Mouse (Mus musculus) mature B cell (primary cell): ENCODE data around the gene Ptpn1.

Experiments used
- in situ Hi-C: fragments of 300-500 bp; cut with MboI; formaldehyde crosslinking; loops from 2 replicates; pipeline ENCODE4 v1.14.3; 2019

Gene Ptpn1

DNA sequence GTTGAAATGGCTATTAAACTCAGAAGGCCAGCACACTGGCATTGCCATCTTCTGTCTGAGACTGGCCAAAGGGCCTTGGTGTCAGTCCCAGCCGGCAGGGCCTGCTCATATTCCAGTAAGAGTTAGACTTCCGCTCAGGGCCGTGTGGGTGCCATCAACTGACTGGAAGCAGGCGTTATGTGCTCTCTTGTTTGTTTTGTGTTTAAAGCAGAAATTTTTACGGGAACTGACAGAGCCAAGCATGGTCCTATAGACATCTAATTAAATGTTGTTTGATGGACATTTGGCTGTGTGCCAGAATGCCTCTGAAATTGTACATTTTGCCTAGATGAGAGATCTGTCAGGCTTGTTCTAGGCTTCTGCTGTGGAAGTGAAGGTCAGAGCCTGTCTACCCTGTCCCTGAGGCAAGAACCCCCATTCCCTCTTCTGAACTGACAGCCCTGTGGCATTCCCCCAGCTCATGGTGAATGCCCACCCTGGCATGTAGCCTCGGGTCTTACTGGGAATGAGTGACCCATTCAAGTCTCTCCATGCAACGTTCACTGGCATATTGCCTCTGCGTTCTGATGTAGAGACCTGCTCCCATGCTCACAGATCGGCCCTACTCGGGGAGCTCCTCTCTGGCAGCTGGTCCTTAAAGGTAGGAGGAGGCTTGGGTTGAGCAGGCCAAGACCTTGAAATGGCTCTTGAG is 38.1 kb downstream of the Ptpn1 start:
- in situ Hi-C loops: no loop called here

GRCm38 (mm10) chr2:167972146-167972545 is 40.3 kb downstream of the Ptpn1 start:
- in situ Hi-C loops: no loop called here

DNA sequence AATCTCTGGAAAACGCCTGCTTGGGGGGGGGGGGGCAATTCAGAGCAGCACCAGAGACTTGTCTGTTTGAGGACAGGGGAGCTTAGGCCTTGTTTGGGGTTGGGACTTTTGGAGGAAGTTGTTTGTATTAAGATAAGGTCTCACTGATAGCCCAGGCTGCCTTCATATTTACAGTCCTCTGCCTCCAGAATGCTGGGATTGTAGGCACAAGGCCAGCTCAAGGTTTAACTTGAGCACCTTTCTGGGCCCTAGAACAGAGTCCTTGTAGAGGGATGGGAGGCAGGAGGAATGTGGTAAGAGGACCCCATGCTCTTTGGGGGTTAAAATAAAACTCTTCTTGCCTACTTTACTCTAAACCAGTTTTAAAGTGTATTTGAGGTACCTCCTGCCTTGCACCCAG is 41.0 kb downstream of the Ptpn1 start:
- in situ Hi-C loops: no loop called here

DNA sequence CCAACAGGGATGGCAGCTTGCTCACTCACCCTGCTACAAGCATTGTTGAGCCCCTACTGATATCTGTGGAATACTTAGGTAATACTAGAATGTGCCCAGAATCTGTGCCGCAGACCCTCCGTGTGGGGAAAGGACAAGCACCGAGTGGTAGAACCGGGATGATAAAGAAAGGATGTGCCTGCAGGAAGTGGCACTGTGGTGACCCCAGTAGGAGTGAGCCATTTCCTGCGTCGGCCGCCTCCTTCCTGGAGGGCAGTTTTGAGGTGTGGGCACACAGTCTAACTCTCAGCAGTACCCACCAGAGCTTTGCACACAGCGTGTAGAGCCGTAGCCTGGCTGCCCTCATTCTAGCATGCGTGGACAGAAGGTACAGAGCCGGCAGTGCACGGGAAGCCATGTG is 43.9 kb downstream of the Ptpn1 start:
- in situ Hi-C loops: no loop called here

GRCm38 (mm10) chr2:167978271-167978670 is 46.4 kb downstream of the Ptpn1 start:
- in situ Hi-C loops: no loop called here

- in situ Hi-C loops: no loop called here
Observed at GRCm38 (mm10) chr2:167980391-167980790, 48.5 kb downstream of the Ptpn1 start.

DNA sequence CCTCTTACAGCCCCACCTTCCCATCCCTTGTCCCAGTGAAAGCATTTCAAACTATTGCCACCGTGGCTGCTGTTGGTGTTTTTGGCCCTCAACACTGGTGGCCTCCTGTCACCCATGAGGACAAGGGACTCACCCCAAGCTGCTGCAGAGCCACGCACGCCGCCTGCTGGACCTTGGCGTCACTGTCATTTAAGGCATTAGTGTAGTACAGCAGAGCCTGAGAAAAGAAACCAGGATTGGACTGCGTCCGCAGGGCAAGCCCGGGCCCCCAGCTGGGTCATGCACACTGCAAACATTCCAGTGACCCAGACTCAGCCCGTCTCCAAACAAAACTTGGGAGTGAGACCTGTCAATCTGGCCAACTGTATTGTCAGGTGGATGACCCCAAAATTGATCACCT is 50.8 kb downstream of the Ptpn1 start:
- in situ Hi-C loops: no loop called here

DNA sequence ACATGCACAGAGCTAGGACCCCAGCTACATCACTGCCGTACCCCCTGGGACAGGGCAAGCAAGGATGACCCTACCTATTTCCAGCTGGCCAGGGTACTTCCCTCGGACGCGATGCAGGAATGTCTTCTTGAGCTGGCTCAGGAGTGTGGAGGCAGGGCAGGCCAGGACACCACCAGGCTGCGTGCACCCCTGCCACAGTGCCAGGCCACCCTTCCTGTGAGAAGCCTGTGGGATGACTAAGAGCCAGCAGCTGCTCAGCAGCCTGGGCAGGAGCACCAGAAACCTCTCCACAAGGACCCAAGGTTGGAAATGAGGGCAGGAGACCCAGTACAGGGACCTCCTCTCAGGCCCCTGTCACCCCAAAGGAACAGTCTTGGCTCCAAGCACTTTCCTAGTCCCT is 52.5 kb downstream of the Ptpn1 start:
- in situ Hi-C loops: no loop called here

GRCm38 (mm10) chr2:167984946-167985345 is 53.1 kb downstream of the Ptpn1 start:
- in situ Hi-C loops: no loop called here

GRCm38 (mm10) chr2:167986762-167987161 is 54.9 kb downstream of the Ptpn1 start:
- in situ Hi-C loops: no loop called here

DNA sequence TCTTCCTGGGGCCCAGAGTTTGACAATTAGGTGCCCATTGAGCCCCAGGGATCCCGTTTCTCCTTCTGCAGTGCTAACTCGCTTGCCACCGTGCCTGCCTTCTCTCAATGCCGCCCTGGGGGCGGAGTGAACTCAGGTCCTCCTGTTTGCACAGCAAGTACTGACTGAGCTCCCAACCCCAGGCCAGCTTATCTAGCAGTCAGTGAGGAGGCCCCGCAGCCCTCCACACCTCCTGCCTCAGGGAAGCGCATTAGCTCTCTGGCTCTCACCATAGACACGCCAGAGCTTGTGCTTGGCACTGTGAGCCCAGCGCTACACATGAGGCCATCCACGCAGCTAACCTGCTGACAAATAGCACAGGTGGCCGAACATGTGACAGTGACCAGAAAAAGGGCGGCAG is 55.8 kb downstream of the Ptpn1 start:
- in situ Hi-C loops: no loop called here

GRCm38 (mm10) chr2:167989310-167989709 is 57.5 kb downstream of the Ptpn1 start:
- in situ Hi-C loops: no loop called here

GRCm38 (mm10) chr2:167993260-167993659 is 61.4 kb downstream of the Ptpn1 start:
- in situ Hi-C loops: no loop called here

DNA sequence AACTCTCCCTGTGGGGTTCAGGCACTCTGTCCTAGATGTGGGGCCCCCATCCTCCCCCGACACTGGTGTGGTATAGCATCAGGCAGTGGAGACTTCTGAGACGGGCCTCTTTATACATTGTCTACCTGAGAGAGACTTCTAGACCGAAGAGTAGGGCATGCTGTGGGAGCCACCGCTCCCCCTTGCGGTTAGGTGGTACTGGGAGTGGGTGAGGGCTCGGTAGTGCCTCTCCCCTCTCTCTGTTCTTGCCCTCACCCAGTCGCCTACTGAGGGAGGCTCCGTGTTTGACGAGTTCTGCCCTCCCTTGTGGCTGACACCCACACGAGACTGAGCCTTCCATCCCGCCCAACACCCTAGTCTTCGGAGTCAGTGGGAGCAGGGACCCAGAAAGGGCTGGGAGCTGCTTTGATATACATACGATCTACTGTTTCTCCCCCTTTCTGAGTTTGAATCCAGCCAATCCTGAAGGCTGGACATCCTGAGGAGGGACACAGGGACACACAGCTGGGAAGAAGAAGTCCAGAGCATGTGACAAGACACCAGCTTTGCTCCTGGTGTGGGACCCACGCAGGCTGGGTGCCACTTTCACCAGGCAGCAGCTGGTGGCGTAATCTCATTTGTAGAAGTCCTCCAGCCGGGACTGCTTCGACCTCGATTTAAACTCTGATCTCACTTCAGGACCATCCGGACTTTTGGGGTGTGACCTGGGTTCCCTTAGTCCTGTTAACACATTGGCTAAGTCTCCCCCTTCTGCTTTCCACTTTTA is 64.2 kb downstream of the Ptpn1 start:
- in situ Hi-C loops: no loop called here

DNA sequence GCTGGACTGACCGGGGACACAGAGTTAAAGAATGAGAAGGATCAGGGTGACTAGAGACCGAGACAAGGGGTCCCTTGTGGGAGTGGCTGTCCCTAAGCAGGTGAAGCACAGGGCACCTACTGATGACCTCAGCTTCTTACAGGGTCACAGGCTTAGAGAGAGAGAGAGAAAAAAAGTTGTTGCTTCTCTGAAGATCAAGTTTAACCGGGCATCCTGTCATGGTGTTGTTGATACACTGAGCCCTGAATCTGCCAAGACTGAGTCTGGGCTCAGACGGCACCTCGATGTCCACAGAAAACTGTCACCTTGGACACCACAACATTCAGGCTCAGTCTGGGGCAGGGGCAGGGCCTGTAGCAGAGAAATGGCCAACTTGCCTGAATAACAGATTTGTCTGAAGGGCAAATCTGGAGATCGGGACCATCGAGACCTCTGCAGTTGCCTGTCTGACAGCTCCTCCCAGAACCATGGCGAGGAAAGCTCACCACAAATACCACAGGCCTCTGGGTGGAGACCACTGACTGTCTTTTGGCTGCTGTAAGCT is 64.9 kb downstream of the Ptpn1 start:
- in situ Hi-C loops: no loop called here

GRCm38 (mm10) chr2:167997562-167997961 is 65.7 kb downstream of the Ptpn1 start:
- in situ Hi-C loops: no loop called here

- in situ Hi-C loops: no loop called here
Observed at GRCm38 (mm10) chr2:167999145-167999743, 67.4 kb downstream of the Ptpn1 start.

GRCm38 (mm10) chr2:168002188-168002587 is 70.3 kb downstream of the Ptpn1 start:
- in situ Hi-C loops: no loop called here

GRCm38 (mm10) chr2:168002884-168003283 is 71.0 kb downstream of the Ptpn1 start:
- in situ Hi-C loops: no loop called here

GRCm38 (mm10) chr2:168003431-168003830 is 71.6 kb downstream of the Ptpn1 start:
- in situ Hi-C loops: no loop called here

- in situ Hi-C loops: no loop called here
Observed at GRCm38 (mm10) chr2:168004369-168004768, 72.5 kb downstream of the Ptpn1 start.

GRCm38 (mm10) chr2:168005005-168005404 is 73.1 kb downstream of the Ptpn1 start:
- in situ Hi-C loops: no loop called here

DNA sequence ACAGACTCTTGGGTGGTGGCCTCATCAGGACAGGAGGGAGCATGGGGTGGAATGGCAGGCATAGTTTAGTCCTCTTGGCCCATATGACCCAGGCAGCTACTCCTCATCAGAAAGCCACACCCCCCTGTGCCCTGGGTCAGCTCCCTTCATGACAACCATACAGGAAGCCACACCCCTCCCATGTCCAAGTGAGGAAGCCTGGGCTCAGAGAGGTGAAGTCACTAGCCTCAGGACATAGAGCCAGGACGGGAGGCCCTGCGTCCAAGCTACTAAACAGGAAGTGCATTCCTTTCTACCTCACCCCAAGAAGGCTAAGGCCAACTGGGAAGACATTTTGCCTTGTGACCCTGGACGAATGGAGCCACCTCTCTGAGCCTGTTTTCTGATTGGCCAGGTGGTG is 73.8 kb downstream of the Ptpn1 start:
- in situ Hi-C loops: no loop called here
